Mouse (Mus musculus): Measurements from ENCODE around the gene Ccdc151.

GRCm38 (mm10) chr9:21969304-21969703 is 33.1 kb downstream of the Ccdc151 start:
- no peak for TF ChIP-seq EP300 (IDR thresholded peaks at IDR 0.05; ENCODE audit: low read depth)
- no peak for TF ChIP-seq CTCF (IDR thresholded peaks at IDR 0.05; ENCODE audit: low read depth)

All from liver, postnatal 0 days (tissue).